Mouse (Mus musculus) lung, embryonic 15.5 days (tissue): ENCODE results near the gene Enpp1. TPM values are rescaled to one million over a fixed set of nuclear protein-coding genes. Genes with fewer than 3 reads are reported as not detected.
A peak's percentile ranks its signal among the peaks of the same experiment; 100 is the strongest.

Experiments
- ATAC-seq: fragments of 200-750 bp; cut with Nextera tagmentation; 2 replicates; pipeline ENCODE4 v1.8.0; 2017; ENCODE audit warnings: moderate number of reproducible peaks, borderline replicate concordance; ENCODE audit not compliant: low FRiP score, low TSS enrichment; ENCODE audit errors: extremely low read depth
- H3K27ac ChIP-seq: fragments of 300-500 bp; sonication (generic); 2 replicates; pipeline ENCODE4 v1.5.1; 2015; ENCODE audit warnings: moderate library complexity, mild to moderate bottlenecking, inconsistent platforms
- H3K27me3 ChIP-seq: fragments of 300-500 bp; sonication (generic); 2 replicates; pipeline ENCODE4 v1.6.1; 2015; ENCODE audit warnings: inconsistent platforms
- H3K36me3 ChIP-seq: fragments of 300-500 bp; sonication (generic); 2 replicates; pipeline ENCODE4 v1.6.1; 2015; ENCODE audit warnings: inconsistent platforms
- H3K4me1 ChIP-seq: fragments of 300-500 bp; sonication (generic); 2 replicates; pipeline ENCODE4 v1.6.1; 2015; ENCODE audit warnings: inconsistent platforms
- H3K4me2 ChIP-seq: fragments of 300-500 bp; sonication (generic); 2 replicates; pipeline ENCODE4 v1.6.1; 2015; ENCODE audit warnings: inconsistent platforms, mild to moderate bottlenecking, moderate library complexity
- H3K4me3 ChIP-seq: fragments of 300-500 bp; sonication (generic); 2 replicates; pipeline ENCODE4 v1.5.1; 2015; ENCODE audit warnings: mild to moderate bottlenecking, inconsistent platforms
- H3K9ac ChIP-seq: fragments of 300-500 bp; sonication (generic); 2 replicates; pipeline ENCODE4 v1.6.1; 2015; ENCODE audit warnings: inconsistent platforms
- H3K9me3 ChIP-seq: fragments of 300-500 bp; sonication (generic); 2 replicates; pipeline ENCODE4 v1.6.1; 2016; ENCODE audit warnings: inconsistent platforms
- WGBS: fragments of 180-500 bp; shearing (Covaris S2); methylation state at CpG from one replicate; pipeline ENCODE4 v1.1.7; 2015; 5-methylcytosine and 5-hydroxymethylcytosine counted together
- polyA plus RNA-seq: library from polyadenylated mRNA; unstranded; fragments of >200 nt; fragmentation: Nextera tagmentation; extraction: Ambion mirVana; gene quantifications from 2 replicates; pipeline ENCODE4 v1.2.1, GENCODE M21; 2015

Enpp1 gene
- polyA plus RNA-seq, 1 experiment from 2014 or later: 3.1 TPM

- Histone ChIP-seq H3K9me3 (no peaks in the 10 kb centered on the region), H3K4me3 (no peak overlapping the region), H3K4me1 (0 out of 2 replicates have a peak, but pooled peaks cover 2% of the 10 kb centered on the region), H3K36me3 (no peaks in the 10 kb centered on the region), H3K9ac (no peak overlapping the region), H3K27me3 (no peaks in the 10 kb centered on the region), H3K27ac (no peak overlapping the region), H3K4me2 (no peak overlapping the region)
- no peak for ATAC-seq
- WGBS: 83% methylated on average over 5 of the region's 5 CpGs
Measured at GRCm38 (mm10) chr10:24735027-24735777, 23.2 kb upstream of the Enpp1 start.

DNA sequence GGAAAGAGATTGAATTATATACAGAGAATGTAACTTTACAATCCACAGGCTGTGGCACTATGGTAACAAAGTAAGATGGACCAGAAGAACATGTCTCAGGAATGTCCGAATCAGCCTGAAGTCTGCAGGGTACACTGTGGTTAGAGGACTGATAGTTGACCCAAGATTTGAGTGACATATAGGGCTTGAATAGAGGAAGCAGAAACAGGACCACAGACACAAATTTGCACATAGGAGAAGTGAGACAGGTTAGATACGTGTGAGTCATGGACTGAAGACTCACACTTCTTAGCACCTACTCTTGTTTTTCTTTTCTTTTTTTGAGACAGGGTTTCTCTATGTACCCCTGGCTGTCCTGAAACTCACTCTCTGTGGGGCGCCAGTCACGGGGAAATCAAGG, 15.5 kb upstream of the Enpp1 start:
- Histone ChIP-seq H3K9ac (no peak overlapping the region), H3K9me3 (no peaks in the 10 kb centered on the region), H3K27me3 (no peaks in the 10 kb centered on the region), H3K4me1 (no peaks in the 10 kb centered on the region), H3K4me2 (no peak overlapping the region), H3K36me3 (no peaks in the 10 kb centered on the region), H3K27ac (no peak overlapping the region), H3K4me3 (no peak overlapping the region)
- ATAC-seq: no peak
- WGBS: 83% methylated on average over 4 of the region's 4 CpGs

DNA sequence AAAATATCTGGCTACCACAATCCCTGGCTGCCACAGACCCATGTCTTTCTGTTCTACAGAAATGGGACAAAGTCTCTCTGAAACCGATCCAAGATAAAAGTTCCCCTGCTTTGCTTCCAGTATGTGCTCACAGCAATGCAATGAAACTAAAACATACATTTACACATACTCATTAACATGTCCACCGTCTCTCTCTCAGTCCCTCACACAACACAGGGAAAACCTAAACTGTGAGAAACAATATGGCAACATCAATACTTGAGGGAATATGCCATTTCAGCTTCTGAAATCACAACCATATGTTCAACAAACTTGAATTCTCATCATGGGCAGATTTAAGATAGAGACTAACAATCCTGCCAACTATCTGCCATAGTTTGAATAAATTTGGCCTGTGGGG, 13.2 kb upstream of the Enpp1 start:
- no peak overlapping the region for H3K9ac ChIP-seq
- H3K4me3 ChIP-seq: no peak overlapping the region
- no peak for ATAC-seq
- H3K27ac ChIP-seq: no peak overlapping the region
- 83% methylated on average over 2 of the region's 2 CpGs for WGBS
- H3K36me3 ChIP-seq: no peaks in the 10 kb centered on the region
- H3K4me1 ChIP-seq: no peaks in the 10 kb centered on the region
- no peaks in the 10 kb centered on the region for H3K9me3 ChIP-seq
- H3K4me2 ChIP-seq: no peak overlapping the region
- no peaks in the 10 kb centered on the region for H3K27me3 ChIP-seq

GRCm38 (mm10) chr10:24721841-24722240, 9.9 kb upstream of the Enpp1 start:
- ATAC-seq: no peak
- no peak overlapping the region for H3K4me3 ChIP-seq
- no peaks in the 10 kb centered on the region for H3K4me1 ChIP-seq
- no peak overlapping the region for H3K9ac ChIP-seq
- no peaks in the 10 kb centered on the region for H3K9me3 ChIP-seq
- no peak overlapping the region for H3K4me2 ChIP-seq
- no peak overlapping the region for H3K27ac ChIP-seq
- H3K36me3 ChIP-seq: no peaks in the 10 kb centered on the region
- 84% methylated on average over 3 of the region's 3 CpGs for WGBS
- no peaks in the 10 kb centered on the region for H3K27me3 ChIP-seq

DNA sequence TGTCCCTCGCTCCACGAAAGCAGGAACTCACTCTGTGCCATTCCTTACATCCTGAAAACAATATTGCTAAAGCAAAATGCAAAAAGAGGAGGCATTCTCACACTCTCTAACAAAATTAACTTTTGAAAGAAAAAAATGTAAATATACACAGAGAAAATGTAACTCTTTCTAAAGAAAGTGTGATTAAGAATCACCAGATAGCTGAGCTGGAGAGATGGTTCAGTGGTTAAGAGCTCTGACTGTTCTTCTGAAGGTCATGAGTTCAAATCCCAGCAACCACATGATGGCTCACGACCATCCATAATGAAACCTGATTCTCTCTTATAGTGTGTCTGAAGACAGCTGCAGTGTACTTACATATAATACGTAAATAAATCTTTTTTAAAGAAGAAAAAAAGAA, 7.4 kb upstream of the Enpp1 start:
- no peak overlapping the region for H3K27ac ChIP-seq
- no peak overlapping the region for H3K4me3 ChIP-seq
- no peak overlapping the region for H3K4me2 ChIP-seq
- H3K36me3 ChIP-seq: no peaks in the 10 kb centered on the region
- no peaks in the 10 kb centered on the region for H3K27me3 ChIP-seq
- WGBS: 78% methylated on average over 4 of the region's 4 CpGs
- H3K9me3 ChIP-seq: no peaks in the 10 kb centered on the region
- H3K9ac ChIP-seq: no peak overlapping the region
- H3K4me1 ChIP-seq: no peaks in the 10 kb centered on the region
- no peak for ATAC-seq

- Histone ChIP-seq H3K27me3 (no peaks in the 10 kb centered on the region), H3K9ac (no peak overlapping the region), H3K4me1 (no peaks in the 10 kb centered on the region), H3K4me3 (no peak overlapping the region), H3K27ac (no peak overlapping the region), H3K36me3 (no peaks in the 10 kb centered on the region), H3K4me2 (no peak overlapping the region), H3K9me3 (no peaks in the 10 kb centered on the region)
- no peak for ATAC-seq
- WGBS: 58% methylated on average over 11 of the region's 11 CpGs
Measured at GRCm38 (mm10) chr10:24718720-24719119, 6.8 kb upstream of the Enpp1 start.

DNA sequence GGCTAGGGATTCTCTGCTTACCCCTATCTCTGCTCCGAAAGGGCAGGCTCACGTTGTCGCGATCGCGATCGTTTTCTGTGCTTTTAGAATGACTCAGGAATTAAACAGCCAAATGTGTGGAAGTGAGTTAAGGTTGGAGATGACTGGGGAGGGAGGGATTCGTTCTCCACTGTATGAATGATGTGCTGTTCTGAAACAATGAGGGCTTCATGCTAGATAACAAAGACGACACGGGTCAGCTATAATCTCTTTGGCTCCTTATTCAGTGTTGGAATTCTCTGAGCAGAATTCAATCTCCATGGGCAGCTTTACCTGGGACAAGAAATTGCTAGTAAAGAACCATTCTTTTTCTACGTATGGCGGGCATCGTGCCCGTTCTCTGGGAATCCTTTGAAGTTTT, 6.1 kb upstream of the Enpp1 start:
- H3K4me2 ChIP-seq: no peak overlapping the region
- no peaks in the 10 kb centered on the region for H3K36me3 ChIP-seq
- no peak overlapping the region for H3K9ac ChIP-seq
- H3K9me3 ChIP-seq: no peaks in the 10 kb centered on the region
- H3K4me1 ChIP-seq: no peaks in the 10 kb centered on the region
- H3K27ac ChIP-seq: no peak overlapping the region
- no peaks in the 10 kb centered on the region for H3K27me3 ChIP-seq
- 60% methylated on average over 14 of the region's 14 CpGs for WGBS
- no peak for ATAC-seq
- no peak overlapping the region for H3K4me3 ChIP-seq

- Histone ChIP-seq H3K27me3 (no peaks in the 10 kb centered on the region), H3K9ac (no peak overlapping the region), H3K9me3 (no peaks in the 10 kb centered on the region), H3K4me2 (no peak overlapping the region), H3K27ac (no peak overlapping the region), H3K4me1 (peaks cover 4% of the 10 kb centered on the region; the same call in 1 of the 2 replicates), H3K4me3 (no peak overlapping the region), H3K36me3 (no peaks in the 10 kb centered on the region)
- ATAC-seq: no peak
- 83% methylated on average over 5 of the region's 5 CpGs for WGBS
Measured at GRCm38 (mm10) chr10:24716232-24716631, 4.3 kb upstream of the Enpp1 start.

- ATAC-seq: no peak
- H3K4me3 ChIP-seq: no peak overlapping the region; the same call in 1 of the 2 replicates
- H3K27ac ChIP-seq: no peak overlapping the region
- H3K4me2 ChIP-seq: no peak overlapping the region; the same call in 1 of the 2 replicates
- H3K4me1 ChIP-seq: peaks cover 6% of the 10 kb centered on the region; the same call in 1 of the 2 replicates
- H3K9me3 ChIP-seq: no peaks in the 10 kb centered on the region
- H3K36me3 ChIP-seq: no peaks in the 10 kb centered on the region
- H3K9ac ChIP-seq: no peak overlapping the region
- 61% methylated on average over 5 of the region's 5 CpGs for WGBS
- H3K27me3 ChIP-seq: 0 out of 2 replicates have a peak, but pooled peaks cover 2% of the 10 kb centered on the region
Measured at GRCm38 (mm10) chr10:24712901-24713300, 942 bp upstream of the Enpp1 start.

DNA sequence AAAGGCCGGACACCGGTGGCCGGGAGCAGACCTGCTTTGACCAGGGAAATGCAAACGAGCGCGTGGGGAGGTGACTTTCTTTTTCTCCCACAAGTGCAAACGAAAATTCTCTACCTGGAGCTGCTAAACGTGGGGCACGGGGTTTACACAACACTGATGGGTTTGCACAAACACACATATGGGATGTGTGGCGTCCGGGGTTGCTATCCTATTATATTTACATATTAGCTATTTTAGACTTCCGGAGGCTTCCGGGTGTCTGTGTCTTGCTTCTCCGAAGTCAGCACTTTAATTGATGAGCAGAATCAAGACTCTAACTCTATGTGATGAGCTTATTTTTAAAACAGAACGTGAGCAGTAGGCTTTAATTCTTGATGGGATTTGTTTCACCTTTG, 405 bp upstream of the Enpp1 start:
- Histone ChIP-seq H3K4me1 (peaks cover 6% of the 10 kb centered on the region; the same call in 1 of the 2 replicates), H3K4me3 (peak overlapping the region; percentile 59), H3K4me2 (peak overlapping the region; percentile 98), H3K27ac (no peak overlapping the region), H3K36me3 (no peaks in the 10 kb centered on the region), H3K9ac (peak overlapping the region; percentile 49), H3K9me3 (no peaks in the 10 kb centered on the region), H3K27me3 (0 out of 2 replicates have a peak, but pooled peaks cover 2% of the 10 kb centered on the region)
- 7% methylated on average over 15 of the region's 15 CpGs for WGBS
- ATAC-seq: no peak

DNA sequence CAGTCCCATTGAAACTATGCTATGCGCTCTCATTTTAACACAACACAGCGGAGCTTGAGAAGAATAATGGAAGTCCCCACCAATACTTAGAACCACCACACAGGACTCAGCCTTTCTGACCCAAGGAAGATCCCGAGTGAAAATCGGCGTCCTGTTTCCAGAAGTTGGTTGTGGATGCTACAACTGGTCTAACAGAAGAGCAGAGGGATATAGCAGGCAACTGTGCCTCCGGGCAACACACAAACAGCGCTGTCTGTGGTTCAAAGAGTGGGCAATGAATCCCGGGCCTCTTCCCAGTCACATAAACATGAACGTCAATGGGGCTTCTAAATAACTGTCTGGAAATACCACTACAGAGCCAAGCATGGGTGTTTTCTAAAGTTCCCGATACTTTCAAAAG, 888 bp downstream of the Enpp1 start:
- Histone ChIP-seq H3K27me3 (0 out of 2 replicates have a peak, but pooled peaks cover 2% of the 10 kb centered on the region), H3K27ac (no peak overlapping the region), H3K4me2 (peak overlapping the region; percentile 98), H3K9ac (peak overlapping the region; percentile 49; the same call in 1 of the 2 replicates), H3K4me3 (peak overlapping the region; percentile 59), H3K9me3 (no peaks in the 10 kb centered on the region), H3K36me3 (no peaks in the 10 kb centered on the region), H3K4me1 (peaks cover 6% of the 10 kb centered on the region; the same call in 1 of the 2 replicates)
- ATAC-seq: no peak
- 18% methylated on average over 10 of the region's 10 CpGs for WGBS

- Histone ChIP-seq H3K27me3 (0 out of 2 replicates have a peak, but pooled peaks cover 2% of the 10 kb centered on the region), H3K9me3 (no peaks in the 10 kb centered on the region), H3K4me1 (peaks cover 6% of the 10 kb centered on the region; the same call in 1 of the 2 replicates), H3K4me2 (no peak overlapping the region), H3K27ac (no peak overlapping the region), H3K36me3 (no peaks in the 10 kb centered on the region), H3K4me3 (no peak overlapping the region), H3K9ac (no peak overlapping the region)
- ATAC-seq: no peak
- WGBS: 88% methylated on average over 6 of the region's 6 CpGs
Measured at GRCm38 (mm10) chr10:24710361-24710760, 1.6 kb downstream of the Enpp1 start.
